Mouse (Mus musculus) forebrain, embryonic 14.5 days (tissue): ENCODE measurements around the gene Zfp950. TPM values are rescaled to one million over a fixed set of nuclear protein-coding genes. Genes with fewer than 3 reads are reported as not detected.
A peak's percentile ranks its signal among the peaks of the same experiment; 100 is the strongest.
"Not testable (repeated sequence)": the region's sequence is repeated elsewhere in the genome, so short reads cannot be mapped to it uniquely, and the experiment has no call there.

Experiments
- ATAC-seq: fragments of 200-750 bp; cut with Nextera tagmentation; 2 replicates; pipeline ENCODE4 v1.8.0; 2017; ENCODE audit warnings: mild to moderate bottlenecking, moderate library complexity
- DNase-seq: peaks from one replicate; pipeline ENCODE4 v3.0.0-alpha.2; 2015; ENCODE audit warnings: low spot score
- H3K27ac ChIP-seq: fragments of 300-500 bp; sonication (generic); 2 replicates; pipeline ENCODE4 v1.5.1; 2014; ENCODE audit warnings: low read depth, mild to moderate bottlenecking, control low read depth, low read length, moderate library complexity
- H3K27me3 ChIP-seq: fragments of 300-500 bp; sonication (generic); replicated peaks from 2 replicates; pipeline ENCODE4 v1.6.1; 2014; ENCODE audit warnings: low read length, control low read depth, mixed read lengths; ENCODE audit not compliant: control insufficient read depth, insufficient read depth
- H3K36me3 ChIP-seq: fragments of 300-500 bp; sonication (generic); 2 replicates; pipeline ENCODE4 v1.6.1; 2014; ENCODE audit warnings: low read length, control low read depth; ENCODE audit not compliant: control insufficient read depth, insufficient read depth
- H3K4me1 ChIP-seq: fragments of 300-500 bp; sonication (generic); 2 replicates; pipeline ENCODE4 v1.6.1; 2014; ENCODE audit warnings: antibody characterized with exemption, low read length, control low read depth; ENCODE audit not compliant: control insufficient read depth, insufficient read depth
- H3K4me2 ChIP-seq: fragments of 300-500 bp; sonication (generic); 2 replicates; pipeline ENCODE4 v1.6.1; 2014; ENCODE audit warnings: mild to moderate bottlenecking, control low read depth, low read length
- H3K4me3 ChIP-seq: fragments of 300-500 bp; sonication (generic); 2 replicates; pipeline ENCODE4 v1.5.1; 2014; ENCODE audit warnings: low read depth, low read length, control low read depth
- H3K9ac ChIP-seq: fragments of 300-500 bp; sonication (generic); 2 replicates; pipeline ENCODE4 v1.6.1; 2014; ENCODE audit warnings: mild to moderate bottlenecking, low read length, control low read depth, moderate library complexity
- H3K9me3 ChIP-seq: fragments of 300-500 bp; sonication (generic); replicated peaks from 2 replicates; pipeline ENCODE4 v1.6.1; 2016; ENCODE audit warnings: low read length, control low read depth, mixed read lengths; ENCODE audit not compliant: control insufficient read depth
- WGBS: fragments of 180-500 bp; shearing (Covaris S2); extraction: QIAGEN DNeasy Blood & Tissue Kit; methylation state at CpG from one replicate; pipeline ENCODE4 v1.1.7; 2014; 5-methylcytosine and 5-hydroxymethylcytosine counted together
- polyA plus RNA-seq: library from polyadenylated mRNA; unstranded; fragments of >200 nt; fragmentation: Nextera tagmentation; extraction: Ambion mirVana; gene quantifications from 2 replicates; pipeline ENCODE4 v1.2.1, GENCODE M21; 2014

Gene Zfp950
- polyA plus RNA-seq = 36.0 and 39.2 TPM in 2 replicates

GRCm38 (mm10) chr19:61140342-61141206 lies at the start of gene Zfp950:
Gene Zfp950, minus strand, starts transcription at chr19:61140840.
- H3K9ac ChIP-seq = peak within 1 kb of the TSS; percentile 73
- no peaks in the 10 kb centered on the region for H3K27me3 ChIP-seq
- peaks cover 8% of the 10 kb centered on the region; the same call in 1 of the 2 replicates for H3K4me1 ChIP-seq
- no peaks in the 10 kb centered on the region for H3K36me3 ChIP-seq
- H3K27ac ChIP-seq = 0 out of 2 replicates have a peak within 1 kb of the TSS, but pooled peaks have one; percentile 21
- peak within 1 kb of the TSS; percentile 71 for H3K4me2 ChIP-seq
- no peaks in the 10 kb centered on the region for H3K9me3 ChIP-seq
- DNase-seq (peak; percentile 95), ATAC-seq (peak; percentile 100)
- H3K4me3 ChIP-seq = peak within 1 kb of the TSS; percentile 81
- under 1% methylated on average over 18 of the region's 18 CpGs for WGBS

- H3K36me3 ChIP-seq, H3K4me3 ChIP-seq, ATAC-seq, H3K9ac ChIP-seq, H3K4me1 ChIP-seq, H3K9me3 ChIP-seq, DNase-seq, H3K4me2 ChIP-seq, H3K27me3 ChIP-seq, H3K27ac ChIP-seq: not testable (repeated sequence)
- WGBS = 83% methylated on average over 2 of the region's 2 CpGs
These were observed 43.0 kb upstream of the Zfp950 start, which contains the start of gene Gm6020 for GRCm38 (mm10) chr19:61183590-61183989. Gene Gm6020, plus strand, starts transcription at chr19:61183890.

DNA sequence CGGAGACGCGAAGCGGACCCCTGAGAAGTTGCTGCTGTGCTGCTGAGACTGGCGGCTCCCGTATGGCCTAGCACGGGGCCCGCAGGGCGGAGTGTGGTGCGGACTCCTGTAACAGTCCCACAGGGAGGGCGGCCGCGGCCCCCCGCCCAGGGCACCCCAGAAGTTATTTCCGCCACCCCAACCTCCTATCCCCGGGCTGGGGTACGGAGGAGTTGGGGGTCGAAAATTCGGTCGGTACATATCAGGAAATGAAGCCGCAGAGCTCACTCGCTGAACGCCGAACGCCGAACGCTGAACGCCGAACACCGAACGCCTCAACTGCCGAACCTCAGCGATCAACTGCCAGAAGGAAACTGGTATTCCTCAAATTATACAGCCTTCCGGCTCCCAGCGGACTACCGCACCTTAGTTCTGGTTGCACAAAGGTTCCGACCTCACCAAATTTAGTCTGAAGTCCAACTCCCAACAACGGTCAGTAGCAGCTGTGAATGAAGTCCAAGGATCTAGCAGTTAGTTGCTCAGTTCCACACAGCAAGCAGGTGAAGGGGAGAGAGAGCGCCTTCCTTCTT lies 35.2 kb upstream of the Zfp950 start, which contains the start of gene Gm7102:
TSS of gene Gm7102 (minus strand) at position 554 of the 569 bp plus-strand sequence.
- no peak within 1 kb of the TSS; the same call in 1 of the 2 replicates for H3K9ac ChIP-seq
- ATAC-seq = no peak
- 40% methylated on average over 39 of the region's 39 CpGs for WGBS

GRCm38 (mm10) chr19:61151701-61152420 lies 11.2 kb upstream of the Zfp950 start:
- Histone ChIP-seq H3K4me1 (peaks cover 6% of the 10 kb centered on the region), H3K36me3 (no peaks in the 10 kb centered on the region), H3K27ac (no peak overlapping the region), H3K27me3 (no peaks in the 10 kb centered on the region), H3K9me3 (no peaks in the 10 kb centered on the region), H3K9ac (peak overlapping the region; percentile 50), H3K4me3 (peak overlapping the region; percentile 29), H3K4me2 (peak overlapping the region; percentile 66)
- DNase-seq (peak; percentile 16), ATAC-seq (peak; percentile 66; the same call in 1 of the 2 replicates)
- 6% methylated on average over 27 of the region's 27 CpGs for WGBS

More for the DNA sequence above, 35.2 kb upstream of the Zfp950 start, which contains the start of gene Gm7102:
- Histone ChIP-seq H3K27ac (no peak within 1 kb of the TSS), H3K27me3 (no peaks in the 10 kb centered on the region), H3K36me3 (no peaks in the 10 kb centered on the region), H3K4me3 (peak within 1 kb of the TSS; percentile 17; the same call in 1 of the 2 replicates), H3K4me1 (no peaks in the 10 kb centered on the region), H3K9me3 (no peaks in the 10 kb centered on the region), H3K4me2 (peak within 1 kb of the TSS; percentile 31)
- DNase-seq = no peak

- Histone ChIP-seq H3K27me3 (no peaks in the 10 kb centered on the region), H3K4me3 (peak overlapping the region; percentile 29), H3K4me2 (peak overlapping the region; percentile 66), H3K9ac (peak overlapping the region; percentile 50), H3K4me1 (peaks cover 6% of the 10 kb centered on the region), H3K36me3 (no peaks in the 10 kb centered on the region), H3K9me3 (no peaks in the 10 kb centered on the region), H3K27ac (no peak overlapping the region)
- 8% methylated on average over 8 of the region's 8 CpGs for WGBS
- 0 out of 2 replicates have a peak, but pooled peaks have one; percentile 20 for ATAC-seq
- peak; percentile 2 for DNase-seq
These were observed 10.7 kb upstream of the Zfp950 start for GRCm38 (mm10) chr19:61151372-61151700.

- H3K4me3 ChIP-seq = peak overlapping the region; percentile 81
- no peak for ATAC-seq
- H3K27me3 ChIP-seq = no peaks in the 10 kb centered on the region
- no peak for DNase-seq
- peak overlapping the region; percentile 73; the same call in 1 of the 2 replicates for H3K9ac ChIP-seq
- H3K4me1 ChIP-seq = peaks cover 8% of the 10 kb centered on the region; the same call in 1 of the 2 replicates
- 25% methylated on average over 4 of the region's 4 CpGs for WGBS
- no peaks in the 10 kb centered on the region for H3K36me3 ChIP-seq
- H3K4me2 ChIP-seq = peak overlapping the region; percentile 71
- no peak overlapping the region for H3K27ac ChIP-seq
- no peaks in the 10 kb centered on the region for H3K9me3 ChIP-seq
These were observed 659 bp upstream of the Zfp950 start for GRCm38 (mm10) chr19:61141299-61141698.

DNA sequence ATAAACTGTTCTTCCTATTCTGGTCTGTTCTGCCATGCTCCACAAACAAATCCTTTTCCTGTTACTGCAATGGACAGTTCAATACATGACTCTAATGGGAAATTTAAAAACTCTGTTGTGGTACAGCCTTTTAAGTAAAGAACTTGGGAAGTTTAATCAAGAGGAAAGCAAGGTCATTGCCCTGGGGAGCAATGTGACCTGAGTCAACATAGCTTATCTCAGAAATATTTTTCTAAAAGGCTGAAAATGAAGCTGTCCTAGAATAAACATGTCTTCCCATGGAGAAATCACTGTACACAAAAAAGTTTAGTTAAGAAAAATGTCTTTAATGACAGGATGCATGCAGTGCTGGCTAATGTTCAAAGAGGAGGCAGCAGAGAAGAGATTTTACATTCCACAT lies 2.0 kb downstream of the Zfp950 start:
- Histone ChIP-seq H3K27me3 (no peaks in the 10 kb centered on the region), H3K4me1 (peaks cover 8% of the 10 kb centered on the region; the same call in 1 of the 2 replicates), H3K4me2 (no peak overlapping the region), H3K9ac (no peak overlapping the region), H3K27ac (no peak overlapping the region), H3K36me3 (no peaks in the 10 kb centered on the region), H3K9me3 (no peaks in the 10 kb centered on the region), H3K4me3 (no peak overlapping the region)
- ATAC-seq = no peak
- no peak for DNase-seq

GRCm38 (mm10) chr19:61131096-61131495 lies 9.5 kb downstream of the Zfp950 start:
- 89% methylated on average over 10 of the region's 10 CpGs for whole genome bisulfite sequencing
- H3K27me3 ChIP-seq = no peaks in the 10 kb centered on the region
- no peak for ATAC-seq

More at GRCm38 (mm10) chr19:61131096-61131495, 9.5 kb downstream of the Zfp950 start:
- H3K27ac ChIP-seq = no peak overlapping the region
- peaks cover 5% of the 10 kb centered on the region; the same call in 1 of the 2 replicates for H3K9me3 ChIP-seq
- no peaks in the 10 kb centered on the region for H3K4me1 ChIP-seq
- no peak for DNase-seq
- no peak overlapping the region for H3K9ac ChIP-seq
- no peak overlapping the region for H3K4me3 ChIP-seq
- H3K4me2 ChIP-seq = no peak overlapping the region
- H3K36me3 ChIP-seq = peaks cover 3% of the 10 kb centered on the region; the same call in 1 of the 2 replicates
